Mouse (Mus musculus) G1E (cell line): ENCODE data around the gene Mphosph10. TPM values are rescaled to one million over a fixed set of nuclear protein-coding genes. Genes with fewer than 3 reads are reported as not detected.
A peak's percentile ranks its signal among the peaks of the same experiment; 100 is the strongest.

ENCODE experiments used
- ATAC-seq: 2 replicates; pipeline ENCODE4 v1.8.0; 2016; ENCODE audit warnings: mild to moderate bottlenecking; ENCODE audit not compliant: insufficient number of reproducible peaks, poor library complexity, low FRiP score, severe bottlenecking; ENCODE audit errors: extremely low read depth
- DNase-seq: peaks from one replicate; pipeline ENCODE4 v3.0.0; 2012; ENCODE audit warnings: low spot score
- H3K27me3 ChIP-seq: 2 replicates; pipeline ENCODE4 v1.6.1; 2012; ENCODE audit warnings: mild to moderate bottlenecking, low read length, inconsistent platforms; ENCODE audit not compliant: insufficient read depth
- H3K36me3 ChIP-seq: replicated peaks from 2 replicates; pipeline ENCODE3; 2012; ENCODE audit warnings: mild to moderate bottlenecking, inconsistent platforms
- H3K4me1 ChIP-seq: 2 replicates; pipeline ENCODE4 v1.6.1; 2012; ENCODE audit warnings: low read depth, low read length, inconsistent platforms, mixed read lengths; ENCODE audit not compliant: insufficient read depth
- H3K4me3 ChIP-seq: 2 replicates; pipeline ENCODE4 v1.5.1; 2012; ENCODE audit warnings: low read depth, mild to moderate bottlenecking, inconsistent platforms, low read length, moderate library complexity, mixed read lengths
- H3K9me3 ChIP-seq: replicated peaks from 2 replicates; pipeline ENCODE4 v1.6.1; 2012; ENCODE audit warnings: inconsistent platforms
- CTCF ChIP-seq: IDR thresholded peaks from 2 replicates; pipeline ENCODE4 v1.5.1; 2012; ENCODE audit warnings: low read depth, low read length, inconsistent platforms, mixed read lengths
- GATA1 ChIP-seq: IDR thresholded peaks from 2 replicates; pipeline ENCODE4 v1.6.1; 2012; ENCODE audit warnings: borderline replicate concordance, low read length, inconsistent platforms, mixed read lengths
- GATA2 ChIP-seq: IDR thresholded peaks from 2 replicates; pipeline ENCODE4 v1.6.1; 2012; ENCODE audit warnings: low read depth, low read length, inconsistent platforms, borderline replicate concordance
- POLR2AphosphoS5 ChIP-seq: IDR thresholded peaks from 2 replicates; pipeline ENCODE4 v1.6.1; 2012; ENCODE audit warnings: low read depth, low read length, inconsistent platforms; ENCODE audit not compliant: insufficient replicate concordance
- TAL1 ChIP-seq: conservative IDR thresholded peaks from 2 replicates; pipeline ENCODE4 v1.6.1; 2012; ENCODE audit warnings: low read depth, low read length, inconsistent platforms, mixed read lengths
- polyA plus RNA-seq: library from polyadenylated mRNA; stranded (reverse); fragments of >175 nt; gene quantifications from 2 replicates; pipeline ENCODE4 v1.2.3, GENCODE M21; 2012
- total RNA-seq, 2 experiments: library from RNA; stranded (forward) in 1 of 2; stranded (reverse) in 1 of 2; fragments of 200-1000 nt in 1 of 2; fragments of >200 nt in 1 of 2; fragmentation: Nextera tagmentation in 1 of 2; gene quantifications; 2 replicates each; pipeline ENCODE4 v1.2.3; 2014 to 2017

Mphosph10 gene
- total and polyA plus RNA-seq, 3 experiments, result 9.4 to 150 (median 104) TPM

GRCm38 (mm10) chr7:64327486-64327885, 64.6 kb downstream of the Mphosph10 start:
- Histone ChIP-seq H3K27me3 (no peaks in the 10 kb centered on the region), H3K4me3 (no peak overlapping the region), H3K4me1 (peaks cover 9% of the 10 kb centered on the region), H3K36me3 (peaks cover 61% of the 10 kb centered on the region), H3K9me3 (no peaks in the 10 kb centered on the region)
- DNase-seq (no peak), ATAC-seq (no peak)
- TF ChIP-seq GATA2, result no peak
- no peak for TF ChIP-seq CTCF
- TF ChIP-seq GATA1, result no peak
- no peak for TF ChIP-seq TAL1
- no peak for TF ChIP-seq POLR2AphosphoS5

DNA sequence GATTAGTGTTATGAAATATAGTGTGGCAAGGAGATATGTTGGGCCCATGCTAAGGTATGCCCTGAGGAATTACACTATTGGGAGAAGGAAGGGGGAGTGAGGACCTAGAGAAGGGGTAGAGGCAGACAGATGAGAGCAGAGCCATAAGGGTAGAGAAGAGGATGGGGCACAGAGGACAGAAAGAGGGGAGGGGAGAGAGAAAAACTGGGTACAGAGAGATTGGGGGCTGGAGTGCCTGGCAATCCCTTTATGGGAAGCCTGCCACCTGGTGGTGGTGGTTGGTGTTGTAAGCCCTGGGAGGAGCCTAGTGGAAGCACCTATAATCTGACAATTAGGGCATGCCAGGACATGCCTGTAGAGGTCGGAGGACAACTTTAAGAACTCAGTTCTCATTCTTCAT, 65.2 kb downstream of the Mphosph10 start:
- no peak overlapping the region for H3K4me3 ChIP-seq
- H3K27me3 ChIP-seq, result no peaks in the 10 kb centered on the region
- no peaks in the 10 kb centered on the region for H3K9me3 ChIP-seq
- peak; percentile 80 for ATAC-seq
- peak; percentile 87 for TF ChIP-seq CTCF
- TF ChIP-seq GATA1, result no peak
- peaks cover 61% of the 10 kb centered on the region for H3K36me3 ChIP-seq
- H3K4me1 ChIP-seq, result peaks cover 9% of the 10 kb centered on the region
- DNase-seq, result peak; percentile 58

Other genes with a start within 250 kb of the Mphosph10 start
- gene Trpm1, start 238.4 kb downstream of the Mphosph10 start, total RNA-seq (2014; fragmentation: Nextera tagmentation), result not detected in 2 replicates
- 0.55 and 0.64 TPM in 2 replicates for gene Trpm1, start 238.4 kb downstream of the Mphosph10 start, total RNA-seq (2017)
- gene Trpm1, start 238.4 kb downstream of the Mphosph10 start, polyA plus RNA-seq, result not detected in 2 replicates
- 11.0 and 18.1 TPM in 2 replicates for gene Mtmr10, start 104.6 kb downstream of the Mphosph10 start, total RNA-seq (2014; fragmentation: Nextera tagmentation)
- 6.5 and 8.5 TPM in 2 replicates for gene Mtmr10, start 104.6 kb downstream of the Mphosph10 start, total RNA-seq (2017)
- 2.6 and 2.9 TPM in 2 replicates for gene Mtmr10, start 104.6 kb downstream of the Mphosph10 start, polyA plus RNA-seq
- 6.2 and 8.1 TPM in 2 replicates for gene Fan1, start 18.2 kb downstream of the Mphosph10 start, total RNA-seq (2014; fragmentation: Nextera tagmentation)
- gene Fan1, start 18.2 kb downstream of the Mphosph10 start, total RNA-seq (2017), result 7.1 and 9.0 TPM in 2 replicates
- 1.5 and 1.8 TPM in 2 replicates for gene Fan1, start 18.2 kb downstream of the Mphosph10 start, polyA plus RNA-seq
- 35.1 and 39.3 TPM in 2 replicates for gene Mcee, start 339 bp upstream of the Mphosph10 start, total RNA-seq (2014; fragmentation: Nextera tagmentation)
- gene Mcee, start 339 bp upstream of the Mphosph10 start, total RNA-seq (2017), result 72.8 and 75.4 TPM in 2 replicates
- gene Mcee, start 339 bp upstream of the Mphosph10 start, polyA plus RNA-seq, result 1.6 and 2.8 TPM in 2 replicates
- gene Apba2, start 109.4 kb upstream of the Mphosph10 start, total RNA-seq (2014; fragmentation: Nextera tagmentation), result not detected in 2 replicates
- gene Apba2, start 109.4 kb upstream of the Mphosph10 start, total RNA-seq (2017), result 0.11 TPM in 1 of 2 replicates, not detected in the other
- not detected in 2 replicates for gene Apba2, start 109.4 kb upstream of the Mphosph10 start, polyA plus RNA-seq